Mouse (Mus musculus) olfactory bulb, adult 2 months (tissue): ENCODE data around the gene Ass1.

ENCODE experiments used
- CTCF ChIP-seq: fragments of 200-500 bp; IDR thresholded peaks from 2 replicates; pipeline ENCODE4 v1.5.1; 2012; ENCODE audit warnings: low read depth, mild to moderate bottlenecking, low read length, moderate library complexity; ENCODE audit not compliant: insufficient read depth
- POLR2A ChIP-seq: fragments of 200-500 bp; IDR thresholded peaks from 2 replicates; pipeline ENCODE4 v1.6.1; 2012; ENCODE audit warnings: mild to moderate bottlenecking, low read depth, low read length, moderate library complexity; ENCODE audit not compliant: insufficient read depth

- TF ChIP-seq POLR2A (no peak), CTCF (no peak)
Observed at GRCm38 (mm10) chr2:31454280-31454679, 15.7 kb upstream of the Ass1 start.
